Mouse (Mus musculus): ENCODE measurements around the gene Uap1l1. TPM values are rescaled to one million over a fixed set of nuclear protein-coding genes. Genes with fewer than 3 reads are reported as not detected.

The Uap1l1 gene
- polyA plus RNA-seq (2014; fragmentation: Illumina TruSeq; extraction: RNeasy Lipid Tissue Mini Kit (QIAGEN cat#74804); ENCODE audit: low read depth, low replicate concordance) = 3.2 TPM

DNA sequence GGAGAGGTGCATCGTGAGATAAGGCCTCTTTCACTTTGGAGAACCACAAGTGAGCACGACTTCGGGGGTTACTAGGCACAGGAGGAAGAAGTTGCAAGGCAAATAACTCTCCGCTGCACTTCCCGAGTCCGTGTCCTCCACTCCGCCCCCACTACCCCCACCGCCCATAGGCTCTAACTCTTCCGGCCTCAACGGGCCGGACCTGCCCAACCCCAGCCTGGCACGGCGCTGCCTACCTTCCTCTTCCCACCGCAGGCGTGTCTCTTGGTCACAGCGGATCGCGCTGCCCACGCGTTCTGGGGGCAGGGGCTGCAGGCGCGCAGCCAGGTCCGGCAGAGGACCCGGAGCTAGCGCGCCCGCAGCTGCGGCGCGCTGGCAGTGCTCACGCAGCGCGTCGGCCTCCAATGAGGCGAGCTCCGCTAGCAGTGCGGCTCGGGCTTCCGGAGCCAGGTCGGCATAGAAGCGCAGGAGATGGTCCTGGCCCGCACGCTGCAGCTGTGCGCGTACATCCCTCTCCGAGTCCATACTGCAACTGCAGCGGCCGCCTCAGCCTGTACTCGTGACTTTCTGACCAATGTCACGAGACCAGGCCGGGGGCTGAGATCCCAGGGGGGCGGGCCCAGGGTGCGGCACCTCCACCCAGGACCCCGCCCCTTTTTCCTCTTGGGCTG lies at the start of gene Uap1l1:
Gene Uap1l1, minus strand, starts transcription at position 592 of the 671 bp plus-strand sequence.

DNA sequence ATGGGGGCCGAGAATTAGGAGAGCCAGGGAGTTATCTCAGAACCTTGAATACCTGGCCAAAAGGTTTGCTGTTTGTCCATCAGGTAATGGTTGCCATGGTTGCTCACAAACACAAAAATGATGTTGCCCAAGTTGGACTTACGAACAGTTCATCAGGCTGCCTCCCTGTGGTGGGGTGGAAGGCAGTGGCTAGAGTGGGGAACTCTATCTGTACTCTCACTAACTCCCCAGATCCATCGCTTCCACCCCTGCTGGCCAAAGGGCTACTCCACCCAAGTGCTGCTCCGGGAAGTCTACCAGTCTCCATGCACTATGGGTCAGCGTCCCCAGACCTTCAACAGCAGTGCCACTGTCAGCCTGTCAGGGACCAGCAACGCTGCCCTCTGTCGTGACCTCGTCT lies 33.6 kb upstream of the Uap1l1 start, which contains the start of gene Npdc1:
Gene Npdc1, plus strand, starts transcription at position 301 of the 400 bp plus-strand sequence.

GRCm38 (mm10) chr2:25395721-25396596 lies 30.5 kb upstream of the Uap1l1 start, which contains the start of gene Entpd2:
Gene Entpd2 (plus strand): TSS chr2:25395874.

DNA sequence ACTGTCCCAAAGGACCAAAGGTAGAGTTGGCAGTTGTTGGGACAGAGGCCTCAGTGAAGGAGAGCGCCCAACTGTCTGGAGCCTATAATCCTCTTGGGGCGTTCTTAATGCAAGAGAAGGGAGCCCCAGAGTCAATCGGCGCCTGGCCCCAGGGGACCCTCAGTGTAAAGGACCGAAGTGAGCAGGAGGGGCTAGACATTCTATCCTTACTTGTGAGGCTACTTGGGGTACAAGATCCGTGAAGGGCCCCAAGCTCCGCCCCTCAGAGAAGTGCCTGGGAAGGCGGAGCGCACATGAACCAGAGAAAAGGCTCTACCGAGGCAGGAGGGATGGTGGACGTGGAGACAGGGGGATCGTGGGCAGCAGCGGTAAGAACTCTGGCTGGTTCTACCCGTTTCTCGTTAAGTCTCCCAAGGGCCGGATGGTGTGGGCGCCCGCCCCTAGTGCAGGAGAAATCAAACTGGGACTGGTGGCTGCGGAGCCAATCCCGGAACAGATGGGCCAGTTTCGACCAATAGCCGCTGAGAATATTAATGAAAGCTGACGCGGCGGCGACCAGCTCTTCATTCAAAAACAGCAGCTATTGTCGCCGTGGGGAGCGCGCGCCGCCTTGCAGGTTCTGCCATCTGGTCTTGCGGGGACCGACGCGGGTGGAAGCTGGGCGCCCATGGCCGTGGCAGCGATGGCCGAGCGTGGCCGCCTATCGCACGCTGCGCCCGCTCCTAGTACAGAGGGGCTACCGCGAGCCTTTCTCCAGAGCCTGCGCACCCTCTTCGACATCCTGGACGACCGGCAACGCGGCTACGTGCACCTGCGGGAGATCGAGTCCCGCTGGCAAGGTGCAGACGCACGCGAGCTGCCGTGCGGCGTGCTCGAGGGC lies 6.5 kb upstream of the Uap1l1 start, which contains the start of gene Sapcd2:
Gene Sapcd2, plus strand, starts transcription at position 558 of the 880 bp plus-strand sequence.

GRCm38 (mm10) chr2:25356208-25357079 lies 9.0 kb downstream of the Uap1l1 start, which contains the start of gene Dpp7:
Gene Dpp7 (minus strand): TSS chr2:25356359.

DNA sequence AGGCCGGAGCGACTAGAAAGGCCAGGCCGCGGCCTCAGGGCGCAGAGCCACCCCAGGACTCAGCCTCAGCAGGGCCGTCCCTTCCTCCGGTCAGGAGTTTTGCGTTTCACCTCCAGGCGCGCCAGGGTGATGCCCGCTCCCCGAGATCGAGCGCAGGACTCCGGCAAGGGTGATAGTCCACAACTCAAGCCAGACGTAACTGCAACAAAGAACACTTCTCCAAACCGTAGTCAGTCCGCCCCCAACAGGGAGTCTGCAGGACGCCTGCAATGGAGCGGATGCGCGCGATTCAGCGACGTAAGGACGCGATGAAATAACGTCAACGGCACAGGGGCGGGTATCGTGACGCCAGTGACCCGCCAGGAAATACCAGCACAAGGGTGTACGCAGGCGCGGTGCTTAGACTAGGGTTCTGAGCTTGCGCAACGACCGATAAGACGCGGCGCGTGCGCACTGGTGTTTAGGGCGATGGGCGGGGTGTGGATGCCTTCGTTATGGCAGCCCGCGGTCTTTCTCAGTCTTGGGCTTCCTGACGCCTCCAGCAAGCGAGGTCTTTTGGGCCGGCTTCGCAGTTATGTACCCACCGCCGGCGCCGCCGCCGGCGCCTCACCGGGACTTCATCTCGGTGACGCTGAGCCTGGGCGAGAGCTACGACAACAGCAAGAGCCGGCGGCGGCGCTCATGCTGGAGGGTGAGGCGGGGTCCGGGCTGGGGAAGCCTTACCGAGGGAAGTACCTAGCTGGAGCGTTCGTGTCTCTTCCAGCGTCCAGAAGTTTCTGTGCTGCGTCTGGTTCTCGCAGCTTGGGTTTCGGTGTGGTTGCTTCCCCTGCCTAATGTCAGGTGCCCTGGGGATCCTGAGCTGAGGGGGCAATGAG lies 33.0 kb downstream of the Uap1l1 start, which contains the start of gene Man1b1:
Gene Man1b1, plus strand, starts transcription at position 53 of the 875 bp plus-strand sequence.

GRCm38 (mm10) chr2:25318971-25319773 lies 46.3 kb downstream of the Uap1l1 start, which contains the start of gene Grin1:
Gene Grin1 (minus strand): TSS chr2:25319187.

Other genes starting within 250 kb of the Uap1l1 start
- 14.4 TPM for gene Nrarp, start 184.9 kb downstream of the Uap1l1 start, polyA plus RNA-seq (2014; fragmentation: Illumina TruSeq; extraction: RNeasy Lipid Tissue Mini Kit (QIAGEN cat#74804); ENCODE audit: low read depth, low replicate concordance)
- 3.9 TPM for gene Tor4a, start 168.8 kb downstream of the Uap1l1 start, polyA plus RNA-seq (2014; fragmentation: Illumina TruSeq; extraction: RNeasy Lipid Tissue Mini Kit (QIAGEN cat#74804); ENCODE audit: low read depth, low replicate concordance)
- 6.1 TPM for gene Nelfb, start 154.2 kb downstream of the Uap1l1 start, polyA plus RNA-seq (2014; fragmentation: Illumina TruSeq; extraction: RNeasy Lipid Tissue Mini Kit (QIAGEN cat#74804); ENCODE audit: low read depth, low replicate concordance)
- gene Stpg3, start 151.0 kb downstream of the Uap1l1 start, polyA plus RNA-seq (2014; fragmentation: Illumina TruSeq; extraction: RNeasy Lipid Tissue Mini Kit (QIAGEN cat#74804); ENCODE audit: low read depth, low replicate concordance) = not detected
- not detected for gene Fam166a, start 146.9 kb downstream of the Uap1l1 start, polyA plus RNA-seq (2014; fragmentation: Illumina TruSeq; extraction: RNeasy Lipid Tissue Mini Kit (QIAGEN cat#74804); ENCODE audit: low read depth, low replicate concordance)
- gene Tubb4b, start 141.0 kb downstream of the Uap1l1 start, polyA plus RNA-seq (2014; fragmentation: Illumina TruSeq; extraction: RNeasy Lipid Tissue Mini Kit (QIAGEN cat#74804); ENCODE audit: low read depth, low replicate concordance) = 58.7 TPM
- gene Slc34a3, start 131.3 kb downstream of the Uap1l1 start, polyA plus RNA-seq (2014; fragmentation: Illumina TruSeq; extraction: RNeasy Lipid Tissue Mini Kit (QIAGEN cat#74804); ENCODE audit: low read depth, low replicate concordance) = not detected
- not detected for gene Rnf224, start 128.9 kb downstream of the Uap1l1 start, polyA plus RNA-seq (2014; fragmentation: Illumina TruSeq; extraction: RNeasy Lipid Tissue Mini Kit (QIAGEN cat#74804); ENCODE audit: low read depth, low replicate concordance)
- not detected for gene Rnf208, start 123.4 kb downstream of the Uap1l1 start, polyA plus RNA-seq (2014; fragmentation: Illumina TruSeq; extraction: RNeasy Lipid Tissue Mini Kit (QIAGEN cat#74804); ENCODE audit: low read depth, low replicate concordance)
- gene Cysrt1, start 123.2 kb downstream of the Uap1l1 start, polyA plus RNA-seq (2014; fragmentation: Illumina TruSeq; extraction: RNeasy Lipid Tissue Mini Kit (QIAGEN cat#74804); ENCODE audit: low read depth, low replicate concordance) = not detected
- gene AL732309.1, start 118.8 kb downstream of the Uap1l1 start, polyA plus RNA-seq (2014; fragmentation: Illumina TruSeq; extraction: RNeasy Lipid Tissue Mini Kit (QIAGEN cat#74804); ENCODE audit: low read depth, low replicate concordance) = 0.85 TPM
- 0.76 TPM for gene Tmem203, start 110.2 kb downstream of the Uap1l1 start, polyA plus RNA-seq (2014; fragmentation: Illumina TruSeq; extraction: RNeasy Lipid Tissue Mini Kit (QIAGEN cat#74804); ENCODE audit: low read depth, low replicate concordance)
- 7.7 TPM for gene Tprn, start 103.1 kb downstream of the Uap1l1 start, polyA plus RNA-seq (2014; fragmentation: Illumina TruSeq; extraction: RNeasy Lipid Tissue Mini Kit (QIAGEN cat#74804); ENCODE audit: low read depth, low replicate concordance)
- 2.0 TPM for gene Ssna1, start 93.2 kb downstream of the Uap1l1 start, polyA plus RNA-seq (2014; fragmentation: Illumina TruSeq; extraction: RNeasy Lipid Tissue Mini Kit (QIAGEN cat#74804); ENCODE audit: low read depth, low replicate concordance)
- gene Anapc2, start 93.2 kb downstream of the Uap1l1 start, polyA plus RNA-seq (2014; fragmentation: Illumina TruSeq; extraction: RNeasy Lipid Tissue Mini Kit (QIAGEN cat#74804); ENCODE audit: low read depth, low replicate concordance) = 9.7 TPM
- not detected for gene Tmem210, start 77.5 kb downstream of the Uap1l1 start, polyA plus RNA-seq (2014; fragmentation: Illumina TruSeq; extraction: RNeasy Lipid Tissue Mini Kit (QIAGEN cat#74804); ENCODE audit: low read depth, low replicate concordance)
- gene Lrrc26, start 75.8 kb downstream of the Uap1l1 start, polyA plus RNA-seq (2014; fragmentation: Illumina TruSeq; extraction: RNeasy Lipid Tissue Mini Kit (QIAGEN cat#74804); ENCODE audit: low read depth, low replicate concordance) = 1.0 TPM
- gene Grin1, start 46.5 kb downstream of the Uap1l1 start, polyA plus RNA-seq (2014; fragmentation: Illumina TruSeq; extraction: RNeasy Lipid Tissue Mini Kit (QIAGEN cat#74804); ENCODE audit: low read depth, low replicate concordance) = 0.13 TPM
- gene Man1b1, start 33.3 kb downstream of the Uap1l1 start, polyA plus RNA-seq (2014; fragmentation: Illumina TruSeq; extraction: RNeasy Lipid Tissue Mini Kit (QIAGEN cat#74804); ENCODE audit: low read depth, low replicate concordance) = 21.3 TPM
- 7.7 TPM for gene Dpp7, start 9.3 kb downstream of the Uap1l1 start, polyA plus RNA-seq (2014; fragmentation: Illumina TruSeq; extraction: RNeasy Lipid Tissue Mini Kit (QIAGEN cat#74804); ENCODE audit: low read depth, low replicate concordance)
- 0.13 TPM for gene Sapcd2, start 6.6 kb upstream of the Uap1l1 start, polyA plus RNA-seq (2014; fragmentation: Illumina TruSeq; extraction: RNeasy Lipid Tissue Mini Kit (QIAGEN cat#74804); ENCODE audit: low read depth, low replicate concordance)
- gene Entpd2, start 30.2 kb upstream of the Uap1l1 start, polyA plus RNA-seq (2014; fragmentation: Illumina TruSeq; extraction: RNeasy Lipid Tissue Mini Kit (QIAGEN cat#74804); ENCODE audit: low read depth, low replicate concordance) = 0.28 TPM
- 9.3 TPM for gene Npdc1, start 33.7 kb upstream of the Uap1l1 start, polyA plus RNA-seq (2014; fragmentation: Illumina TruSeq; extraction: RNeasy Lipid Tissue Mini Kit (QIAGEN cat#74804); ENCODE audit: low read depth, low replicate concordance)
- not detected for gene Fut7, start 57.6 kb upstream of the Uap1l1 start, polyA plus RNA-seq (2014; fragmentation: Illumina TruSeq; extraction: RNeasy Lipid Tissue Mini Kit (QIAGEN cat#74804); ENCODE audit: low read depth, low replicate concordance)
- gene Abca2, start 63.0 kb upstream of the Uap1l1 start, polyA plus RNA-seq (2014; fragmentation: Illumina TruSeq; extraction: RNeasy Lipid Tissue Mini Kit (QIAGEN cat#74804); ENCODE audit: low read depth, low replicate concordance) = 0.09 TPM
- not detected for gene Clic3, start 91.2 kb upstream of the Uap1l1 start, polyA plus RNA-seq (2014; fragmentation: Illumina TruSeq; extraction: RNeasy Lipid Tissue Mini Kit (QIAGEN cat#74804); ENCODE audit: low read depth, low replicate concordance)
- gene Paxx, start 95.4 kb upstream of the Uap1l1 start, polyA plus RNA-seq (2014; fragmentation: Illumina TruSeq; extraction: RNeasy Lipid Tissue Mini Kit (QIAGEN cat#74804); ENCODE audit: low read depth, low replicate concordance) = 2.6 TPM
- not detected for gene Ptgds, start 104.4 kb upstream of the Uap1l1 start, polyA plus RNA-seq (2014; fragmentation: Illumina TruSeq; extraction: RNeasy Lipid Tissue Mini Kit (QIAGEN cat#74804); ENCODE audit: low read depth, low replicate concordance)
- not detected for gene Lcn12, start 128.2 kb upstream of the Uap1l1 start, polyA plus RNA-seq (2014; fragmentation: Illumina TruSeq; extraction: RNeasy Lipid Tissue Mini Kit (QIAGEN cat#74804); ENCODE audit: low read depth, low replicate concordance)
- 1.5 TPM for gene Fbxw5, start 135.1 kb upstream of the Uap1l1 start, polyA plus RNA-seq (2014; fragmentation: Illumina TruSeq; extraction: RNeasy Lipid Tissue Mini Kit (QIAGEN cat#74804); ENCODE audit: low read depth, low replicate concordance)
- gene C8g, start 136.0 kb upstream of the Uap1l1 start, polyA plus RNA-seq (2014; fragmentation: Illumina TruSeq; extraction: RNeasy Lipid Tissue Mini Kit (QIAGEN cat#74804); ENCODE audit: low read depth, low replicate concordance) = not detected
- gene Traf2, start 181.3 kb upstream of the Uap1l1 start, polyA plus RNA-seq (2014; fragmentation: Illumina TruSeq; extraction: RNeasy Lipid Tissue Mini Kit (QIAGEN cat#74804); ENCODE audit: low read depth, low replicate concordance) = 0.95 TPM
- gene Edf1, start 192.2 kb upstream of the Uap1l1 start, polyA plus RNA-seq (2014; fragmentation: Illumina TruSeq; extraction: RNeasy Lipid Tissue Mini Kit (QIAGEN cat#74804); ENCODE audit: low read depth, low replicate concordance) = 2.6 TPM
- gene Mamdc4, start 209.2 kb upstream of the Uap1l1 start, polyA plus RNA-seq (2014; fragmentation: Illumina TruSeq; extraction: RNeasy Lipid Tissue Mini Kit (QIAGEN cat#74804); ENCODE audit: low read depth, low replicate concordance) = not detected
- not detected for gene Phpt1, start 209.5 kb upstream of the Uap1l1 start, polyA plus RNA-seq (2014; fragmentation: Illumina TruSeq; extraction: RNeasy Lipid Tissue Mini Kit (QIAGEN cat#74804); ENCODE audit: low read depth, low replicate concordance)
- not detected for gene Ajm1, start 216.1 kb upstream of the Uap1l1 start, polyA plus RNA-seq (2014; fragmentation: Illumina TruSeq; extraction: RNeasy Lipid Tissue Mini Kit (QIAGEN cat#74804); ENCODE audit: low read depth, low replicate concordance)
- gene Rabl6, start 242.8 kb upstream of the Uap1l1 start, polyA plus RNA-seq (2014; fragmentation: Illumina TruSeq; extraction: RNeasy Lipid Tissue Mini Kit (QIAGEN cat#74804); ENCODE audit: low read depth, low replicate concordance) = 29.1 TPM

Measured in sigmoid colon, adult 10 weeks (tissue).